Mouse (Mus musculus) E14TG2a.4 (cell line): ENCODE measurements at regions not wholly inside any gene's neighbourhood (a gene's known extent, or its start where the extent isn't known, plus 50 kb on each side); places are given as distances from the start of the nearest gene placed in this dataset.

Experiments used
- H3K27me3 ChIP-seq: 2 replicates; pipeline ENCODE4 v1.6.1; 2014; ENCODE audit warnings: low read length, control low read depth; ENCODE audit not compliant: insufficient read depth
- H3K36me3 ChIP-seq: 2 replicates; pipeline ENCODE4 v1.6.1; 2014; ENCODE audit warnings: low read length, control low read depth; ENCODE audit not compliant: insufficient read depth
- H3K4me1 ChIP-seq: replicated peaks from 2 replicates; pipeline ENCODE4 v1.6.1; 2014; ENCODE audit warnings: low read depth, low read length, control low read depth
- H3K4me3 ChIP-seq: replicated peaks from 2 replicates; pipeline ENCODE4 v1.5.1; 2014; ENCODE audit warnings: mild to moderate bottlenecking, low read length
- H3K9me3 ChIP-seq: 2 replicates; pipeline ENCODE4 v1.6.1; 2014; ENCODE audit warnings: low read length, control low read depth
- CTCF ChIP-seq: conservative IDR thresholded peaks from 2 replicates; pipeline ENCODE4 v1.5.1; 2014; ENCODE audit warnings: low read length
- NANOG ChIP-seq: IDR thresholded peaks from 2 replicates; pipeline ENCODE4 v1.6.1; 2014; ENCODE audit warnings: borderline replicate concordance, low read length, mixed read lengths
- POU5F1 ChIP-seq: IDR thresholded peaks from 2 replicates; pipeline ENCODE4 v1.6.1; 2014; ENCODE audit warnings: low read length, borderline replicate concordance

DNA sequence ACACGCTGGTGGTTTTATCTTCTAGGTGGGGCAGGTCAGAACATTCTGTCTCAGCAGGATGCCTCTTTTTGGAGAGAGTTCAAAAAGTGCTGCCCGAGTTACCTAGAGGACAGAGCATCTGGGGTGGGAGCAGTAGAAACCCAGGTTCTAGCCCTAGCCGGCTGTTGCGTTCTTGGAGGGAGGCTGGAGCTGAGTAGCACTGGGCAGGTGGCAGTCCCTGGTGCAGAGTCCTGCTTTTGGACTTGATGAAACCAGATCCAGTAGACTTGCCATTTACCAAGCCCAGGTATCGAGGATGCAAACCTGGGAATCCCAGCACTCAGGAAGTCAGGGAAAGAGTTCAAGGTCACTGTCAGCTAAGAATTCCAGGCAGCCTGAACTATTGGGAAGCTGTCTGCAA, 110.3 kb upstream of the Atp1a1 start:
- Histone ChIP-seq H3K27me3 (no peaks in the 10 kb centered on the region), H3K4me1 (peaks cover 77% of the 10 kb centered on the region), H3K4me3 (peak overlapping the region; percentile 27), H3K36me3 (no peaks in the 10 kb centered on the region), H3K9me3 (no peaks in the 10 kb centered on the region)
- TF ChIP-seq NANOG (no peak; the same call in 1 of the 2 replicates), POU5F1 (no peak), CTCF (no peak)

DNA sequence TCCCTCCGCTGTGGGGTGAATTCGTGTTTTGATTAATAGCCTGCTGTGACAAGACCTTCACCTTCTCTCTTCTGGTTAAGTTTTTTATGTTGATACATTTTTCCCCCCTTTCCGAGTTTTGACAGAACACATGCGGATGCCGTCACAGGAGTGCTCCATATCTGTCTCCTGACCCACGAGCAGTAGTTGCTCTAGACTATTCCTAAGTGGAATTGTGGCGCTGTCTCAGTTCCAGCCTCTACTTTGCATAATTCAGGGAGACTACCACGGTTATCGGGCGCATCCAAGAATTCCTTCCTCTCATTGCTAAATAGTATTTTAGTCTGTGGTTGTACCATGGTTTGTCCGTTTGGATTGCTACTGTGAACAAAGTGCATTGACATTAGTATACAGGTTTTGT, 109.2 kb upstream of the Atp1a1 start:
- TF ChIP-seq NANOG (no peak), CTCF (no peak), POU5F1 (no peak)
- no peaks in the 10 kb centered on the region for H3K9me3 ChIP-seq

DNA sequence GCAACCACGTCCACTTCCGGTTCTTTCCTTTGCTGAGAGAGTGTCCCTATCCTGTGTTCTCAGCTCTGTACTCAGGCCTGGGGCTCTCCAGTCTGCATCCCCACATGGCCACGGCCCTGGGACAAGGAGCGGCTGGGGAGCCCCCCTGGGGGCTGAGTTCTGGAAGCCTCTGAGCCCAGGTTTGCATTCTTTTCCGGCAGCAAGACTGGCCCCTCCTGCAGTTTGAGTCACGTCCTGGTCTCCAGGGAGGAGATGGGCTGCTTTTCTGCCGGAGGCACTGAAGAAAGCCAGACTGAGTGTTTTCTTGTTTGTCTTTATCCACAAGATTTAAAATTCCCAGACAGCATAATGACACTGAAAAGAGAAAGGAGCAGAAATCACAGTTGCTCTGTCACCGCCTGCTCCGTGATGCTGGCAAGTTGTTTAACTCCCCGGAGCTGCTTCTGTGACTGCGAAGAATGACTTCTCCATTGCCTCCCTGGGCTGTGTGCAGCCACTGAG, 108.7 kb upstream of the Atp1a1 start:
- Histone ChIP-seq H3K4me3 (peak overlapping the region; percentile 65), H3K9me3 (no peaks in the 10 kb centered on the region), H3K27me3 (no peaks in the 10 kb centered on the region), H3K36me3 (no peaks in the 10 kb centered on the region), H3K4me1 (peaks cover 85% of the 10 kb centered on the region)
- TF ChIP-seq NANOG (no peak), POU5F1 (no peak), CTCF (no peak)

More for the DNA sequence above, 109.2 kb upstream of the Atp1a1 start:
- peaks cover 85% of the 10 kb centered on the region for H3K4me1 ChIP-seq
- H3K4me3 ChIP-seq: peak overlapping the region; percentile 65
- H3K27me3 ChIP-seq: no peaks in the 10 kb centered on the region
- no peaks in the 10 kb centered on the region for H3K36me3 ChIP-seq

DNA sequence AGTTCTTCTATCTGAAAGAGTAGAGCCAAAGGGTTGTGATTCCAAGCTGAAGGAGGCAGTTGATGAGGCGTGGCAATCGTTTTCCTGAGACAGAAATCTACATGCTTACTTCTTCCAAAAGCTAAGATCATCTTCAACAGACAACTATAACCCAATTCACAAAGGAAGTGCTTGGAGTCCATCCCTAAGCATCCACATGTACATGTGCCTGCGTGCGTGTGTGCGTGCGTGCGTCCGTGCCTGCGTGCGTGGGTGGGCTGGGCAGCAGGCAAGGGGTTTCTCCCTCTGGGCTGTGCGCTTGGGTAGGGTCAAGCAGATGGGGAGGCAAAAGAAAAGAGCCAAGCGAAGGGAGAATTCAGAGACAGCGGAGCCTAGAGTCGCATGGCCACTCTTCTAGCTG, 108.2 kb upstream of the Atp1a1 start:
- peak overlapping the region; percentile 65 for H3K4me3 ChIP-seq
- no peaks in the 10 kb centered on the region for H3K27me3 ChIP-seq
- TF ChIP-seq POU5F1: no peak
- TF ChIP-seq NANOG: no peak
- no peak for TF ChIP-seq CTCF
- no peaks in the 10 kb centered on the region for H3K9me3 ChIP-seq
- H3K4me1 ChIP-seq: peaks cover 81% of the 10 kb centered on the region
- no peaks in the 10 kb centered on the region for H3K36me3 ChIP-seq

DNA sequence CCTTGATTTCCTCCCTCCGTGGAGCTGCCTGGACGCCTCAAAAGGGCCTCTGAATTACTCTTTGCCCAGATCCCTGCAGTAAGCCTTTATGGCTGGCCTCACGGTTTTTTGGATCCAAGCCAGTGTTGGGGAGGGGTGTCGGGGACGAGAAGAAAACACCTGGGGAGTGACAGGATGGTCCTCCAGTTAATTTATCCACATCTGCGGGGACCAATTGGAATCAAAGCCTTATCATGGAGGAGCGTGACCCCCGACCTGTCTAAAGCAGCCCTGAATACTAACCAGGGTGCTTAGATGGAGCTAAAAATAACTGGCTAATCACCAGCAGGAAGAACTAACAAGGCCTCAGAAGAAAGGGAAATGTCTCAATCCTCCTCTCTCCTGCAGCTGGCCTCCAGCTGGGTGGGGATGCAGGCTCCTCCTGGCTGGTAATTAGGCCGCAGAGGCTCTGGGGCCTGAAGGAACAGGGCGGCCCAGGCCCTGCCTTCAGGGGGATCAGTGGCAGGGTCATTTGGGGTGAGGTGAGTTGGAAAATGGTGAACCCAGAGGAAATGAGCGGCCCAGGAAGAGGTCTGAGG, 107.2 kb upstream of the Atp1a1 start:
- no peak for TF ChIP-seq NANOG
- no peak for TF ChIP-seq CTCF
- no peak for TF ChIP-seq POU5F1
- H3K9me3 ChIP-seq: no peaks in the 10 kb centered on the region
- H3K4me1 ChIP-seq: peaks cover 76% of the 10 kb centered on the region
- H3K27me3 ChIP-seq: no peaks in the 10 kb centered on the region
- peak overlapping the region; percentile 65 for H3K4me3 ChIP-seq
- H3K36me3 ChIP-seq: no peaks in the 10 kb centered on the region

DNA sequence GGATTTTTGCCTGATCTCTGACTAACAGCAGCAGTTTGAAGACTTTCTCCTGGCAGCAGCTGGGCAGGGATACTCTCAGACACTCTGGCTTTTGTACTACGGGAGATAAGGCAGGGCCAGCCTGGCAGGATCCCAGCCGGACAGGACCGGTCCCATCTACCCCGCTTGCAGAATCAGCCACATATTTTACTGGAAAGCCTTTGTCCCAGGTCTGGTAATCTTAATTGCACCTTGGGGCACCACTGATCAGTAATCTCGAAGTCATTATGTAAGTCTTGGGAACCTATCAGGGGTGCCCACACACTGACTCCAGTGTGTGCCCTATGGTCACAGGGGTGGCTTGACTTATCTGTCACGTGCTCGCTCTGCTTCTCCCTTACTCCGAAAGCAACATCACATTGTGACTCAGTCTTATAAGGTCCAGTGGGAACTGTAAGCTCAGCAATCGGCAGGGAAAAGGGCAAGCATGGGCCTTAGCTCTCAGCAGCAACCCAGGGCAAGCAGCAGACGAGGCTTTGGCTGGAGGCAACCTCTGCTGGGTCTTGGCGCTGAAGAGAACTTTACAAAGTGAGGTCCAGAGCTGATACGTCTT, 105.0 kb upstream of the Atp1a1 start:
- TF ChIP-seq CTCF (no peak), POU5F1 (no peak), NANOG (no peak)
- peaks cover 55% of the 10 kb centered on the region for H3K4me1 ChIP-seq

DNA sequence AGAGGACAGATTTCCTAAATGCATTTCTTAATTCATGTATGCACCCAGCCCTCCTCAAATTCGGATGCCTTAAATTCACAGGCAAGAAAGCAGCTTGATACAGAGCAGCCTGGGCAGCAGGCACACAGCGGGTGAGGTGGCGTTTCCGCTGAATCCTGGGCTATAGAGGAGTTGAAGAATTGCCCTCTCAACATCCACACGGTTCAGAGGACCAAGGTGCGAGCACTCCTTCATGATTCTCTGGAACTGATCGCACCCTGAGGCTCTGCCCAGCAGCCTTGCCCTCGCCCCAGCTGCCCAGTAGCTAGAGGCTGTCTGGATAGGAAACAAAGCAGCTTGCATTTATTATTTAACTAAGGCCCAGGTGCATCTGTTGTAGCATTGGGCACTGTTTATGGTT, 104.3 kb upstream of the Atp1a1 start:
- peaks cover 50% of the 10 kb centered on the region for H3K4me1 ChIP-seq
- no peak overlapping the region for H3K4me3 ChIP-seq
- H3K27me3 ChIP-seq: no peaks in the 10 kb centered on the region
- H3K36me3 ChIP-seq: no peaks in the 10 kb centered on the region
- H3K9me3 ChIP-seq: no peaks in the 10 kb centered on the region
- TF ChIP-seq POU5F1 (no peak), CTCF (no peak), NANOG (no peak)

More for the DNA sequence above, 105.0 kb upstream of the Atp1a1 start:
- Histone ChIP-seq H3K9me3 (no peaks in the 10 kb centered on the region), H3K4me3 (no peak overlapping the region), H3K27me3 (no peaks in the 10 kb centered on the region), H3K36me3 (no peaks in the 10 kb centered on the region)

DNA sequence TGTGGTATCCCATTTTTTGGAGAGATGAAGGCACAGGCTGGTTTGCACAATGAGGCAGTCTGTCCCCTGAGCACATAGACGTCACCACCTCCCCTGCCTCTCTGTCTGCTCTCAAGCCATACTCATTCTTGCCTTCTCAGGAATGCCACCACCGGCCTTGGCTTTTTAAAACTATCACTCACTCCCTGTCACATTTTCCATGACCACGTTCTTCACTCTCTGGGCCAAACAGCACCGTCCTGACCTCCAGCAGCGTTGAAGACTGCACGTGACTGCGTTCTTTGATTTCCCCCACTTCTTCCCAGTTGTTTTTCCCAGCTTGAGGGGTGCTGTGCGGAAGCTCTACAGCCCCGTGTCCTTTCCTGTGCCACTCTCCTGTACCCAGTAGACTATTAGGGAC, 100.4 kb upstream of the Atp1a1 start:
- no peaks in the 10 kb centered on the region for H3K27me3 ChIP-seq
- no peaks in the 10 kb centered on the region for H3K36me3 ChIP-seq
- no peaks in the 10 kb centered on the region for H3K9me3 ChIP-seq
- TF ChIP-seq CTCF (no peak), NANOG (no peak), POU5F1 (no peak)
- H3K4me1 ChIP-seq: peaks cover 40% of the 10 kb centered on the region
- no peak overlapping the region for H3K4me3 ChIP-seq
